Mouse (Mus musculus) kidney, embryonic 14.5 days (tissue): ENCODE data around the gene Il7r. TPM values are rescaled to one million over a fixed set of nuclear protein-coding genes. Genes with fewer than 3 reads are reported as not detected.

Source experiments
- polyA plus RNA-seq: library from polyadenylated mRNA; unstranded; fragments of >200 nt; fragmentation: Nextera tagmentation; extraction: Ambion mirVana; gene quantifications from 2 replicates; pipeline ENCODE4 v1.2.1, GENCODE M21; 2014

The Il7r gene
- polyA plus RNA-seq, 1 experiment from 2014 or later, result not detected

Other genes starting within 250 kb of the Il7r start
- not detected in 2 replicates for gene Ugt3a2, start 194.6 kb downstream of the Il7r start, polyA plus RNA-seq
- 2.2 and 2.4 TPM in 2 replicates for gene Capsl, start 94.1 kb downstream of the Il7r start, polyA plus RNA-seq
- 0.17 and 0.45 TPM in 2 replicates for gene Spef2, start 218.7 kb upstream of the Il7r start, polyA plus RNA-seq